Mouse (Mus musculus): ENCODE results near the gene Fam131c.

The Fam131c gene

DNA sequence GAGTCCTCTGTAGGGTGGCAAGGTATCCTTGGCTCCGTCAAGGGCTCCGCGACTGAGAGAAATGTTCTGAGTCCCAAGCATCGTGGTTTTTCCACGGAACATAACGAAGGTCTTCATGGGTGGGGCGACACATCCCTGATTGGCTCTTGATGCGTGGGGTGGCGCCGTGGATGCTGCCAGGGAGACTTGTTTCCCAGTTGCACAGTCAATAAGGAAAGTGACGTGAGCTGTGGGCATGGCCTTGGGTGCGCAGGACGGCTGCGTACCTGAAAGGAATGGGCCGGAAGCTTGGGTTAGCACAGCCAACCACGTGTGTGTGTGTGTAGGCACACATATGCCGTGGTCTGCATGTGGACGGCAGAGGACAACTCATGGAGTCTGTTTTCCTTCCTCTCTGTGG lies 65.2 kb downstream of the Fam131c start:
- CTCF ChIA-PET = interaction anchor here (0.6 kb wide), 1 partner anchor 93 kb away, joined by 8 read pairs; no protein-coding TSS in a partner anchor
